Mouse (Mus musculus) midbrain, postnatal 0 days (tissue): ENCODE data around the gene Zfp987. TPM values are rescaled to one million over a fixed set of nuclear protein-coding genes. Genes with fewer than 3 reads are reported as not detected.
"Not testable (repeated sequence)": the region's sequence is repeated elsewhere in the genome, so short reads cannot be mapped to it uniquely, and the experiment has no call there.

ENCODE experiments used
- ATAC-seq: fragments of 200-750 bp; cut with Nextera tagmentation; 2 replicates; pipeline ENCODE4 v1.8.0; 2017; ENCODE audit warnings: moderate number of reproducible peaks, mild to moderate bottlenecking, moderate TSS enrichment, moderate library complexity; ENCODE audit not compliant: low FRiP score
- DNase-seq: peaks from one replicate; pipeline ENCODE4 v3.0.0-alpha.2; 2015; ENCODE audit warnings: low spot score
- H3K27ac ChIP-seq: fragments of 300-500 bp; sonication (generic); 2 replicates; pipeline ENCODE4 v1.5.1; 2014; ENCODE audit warnings: low read depth, mild to moderate bottlenecking, low read length, mixed read lengths
- H3K27me3 ChIP-seq: fragments of 300-500 bp; sonication (generic); 2 replicates; pipeline ENCODE4 v1.6.1; 2014; ENCODE audit warnings: low read length, control low read depth, mixed read lengths; ENCODE audit not compliant: insufficient read depth
- H3K36me3 ChIP-seq: fragments of 300-500 bp; sonication (generic); 2 replicates; pipeline ENCODE4 v1.6.1; 2014; ENCODE audit warnings: low read length, control low read depth, mixed read lengths; ENCODE audit not compliant: insufficient read depth
- H3K4me1 ChIP-seq: fragments of 300-500 bp; sonication (generic); 2 replicates; pipeline ENCODE4 v1.6.1; 2014; ENCODE audit warnings: mild to moderate bottlenecking, control low read depth, antibody characterized with exemption, low read length, mixed read lengths; ENCODE audit not compliant: insufficient read depth
- H3K4me2 ChIP-seq: fragments of 300-500 bp; sonication (generic); 2 replicates; pipeline ENCODE4 v1.6.1; 2014; ENCODE audit warnings: low read depth, mild to moderate bottlenecking, low read length, mixed read lengths; ENCODE audit not compliant: poor library complexity, severe bottlenecking
- H3K4me3 ChIP-seq: fragments of 300-500 bp; sonication (generic); 2 replicates; pipeline ENCODE4 v1.5.1; 2014; ENCODE audit warnings: low read depth, mild to moderate bottlenecking, low read length, moderate library complexity
- H3K9ac ChIP-seq: fragments of 300-500 bp; sonication (generic); replicated peaks from 2 replicates; pipeline ENCODE4 v1.6.1; 2014; ENCODE audit warnings: mild to moderate bottlenecking, low read length, moderate library complexity, mixed read lengths; ENCODE audit not compliant: poor library complexity, severe bottlenecking
- H3K9me3 ChIP-seq: fragments of 300-500 bp; sonication (generic); 2 replicates; pipeline ENCODE4 v1.6.1; 2016; ENCODE audit warnings: low read length, control low read depth
- WGBS: fragments of 180-500 bp; shearing (Covaris S2); extraction: QIAGEN DNeasy Blood & Tissue Kit; methylation state at CpG from one replicate; pipeline ENCODE4 v1.1.7; 2014; 5-methylcytosine and 5-hydroxymethylcytosine counted together
- polyA plus RNA-seq: library from polyadenylated mRNA; unstranded; fragments of >200 nt; fragmentation: Nextera tagmentation; extraction: Ambion mirVana; gene quantifications from 2 replicates; pipeline ENCODE4 v1.2.1, GENCODE M21; 2015
- total RNA-seq: library from RNA; depleted of rRNA; stranded (reverse); fragments of >200 nt; gene quantifications from 2 replicates; pipeline ENCODE4 v1.2.3, GENCODE M21; 2014

Zfp987 gene
- total and polyA plus RNA-seq, 2 experiments from 2014 or later, result not detected

GRCm38 (mm10) chr4:146063001-146063400 lies 34.1 kb upstream of the Zfp987 start:
- not testable (repeated sequence) for H3K36me3 ChIP-seq, H3K4me3 ChIP-seq, H3K27me3 ChIP-seq, H3K4me1 ChIP-seq, ATAC-seq, H3K9ac ChIP-seq, DNase-seq, H3K27ac ChIP-seq, H3K4me2 ChIP-seq
- 81% methylated on average over 6 of the region's 6 CpGs for WGBS
- peaks cover 34% of the 10 kb centered on the region for H3K9me3 ChIP-seq

DNA sequence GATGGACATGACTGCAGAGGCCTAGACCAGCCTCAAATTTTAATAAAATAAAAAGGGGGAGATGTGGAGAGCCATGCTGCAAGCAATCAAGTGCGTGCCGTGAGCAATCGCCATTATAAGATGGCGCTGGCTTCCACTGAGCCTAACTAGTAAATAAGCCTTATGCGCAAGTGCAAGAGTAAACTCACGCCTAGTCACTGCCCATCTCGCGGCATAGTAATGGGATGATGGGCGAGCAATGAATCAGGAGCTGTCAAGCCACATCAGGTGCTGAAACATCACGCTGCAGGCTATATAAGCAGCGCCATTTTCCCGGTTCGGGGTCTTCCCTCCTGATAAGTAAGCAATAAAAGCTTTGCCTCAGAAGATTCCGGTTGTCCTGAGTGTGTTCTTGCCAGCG lies 33.5 kb upstream of the Zfp987 start:
- not testable (repeated sequence) for H3K9ac ChIP-seq, H3K27ac ChIP-seq, DNase-seq, H3K4me2 ChIP-seq, ATAC-seq, H3K4me3 ChIP-seq, H3K27me3 ChIP-seq, H3K4me1 ChIP-seq, H3K36me3 ChIP-seq
- H3K9me3 ChIP-seq, result peaks cover 33% of the 10 kb centered on the region
- 89% methylated on average over 15 of the region's 15 CpGs for WGBS

GRCm38 (mm10) chr4:146064807-146065206 lies 32.3 kb upstream of the Zfp987 start:
- not testable (repeated sequence) for H3K27ac ChIP-seq, H3K4me1 ChIP-seq, H3K4me3 ChIP-seq, DNase-seq, H3K9ac ChIP-seq, ATAC-seq, H3K4me2 ChIP-seq, H3K36me3 ChIP-seq, H3K27me3 ChIP-seq
- whole genome bisulfite sequencing, result 66% methylated on average over 4 of the region's 5 CpGs
- peaks cover 23% of the 10 kb centered on the region; the same call in 1 of the 2 replicates for H3K9me3 ChIP-seq

GRCm38 (mm10) chr4:146066932-146067580 lies 30.0 kb upstream of the Zfp987 start:
- 47% methylated on average over 34 of the region's 45 CpGs for WGBS
- not testable (repeated sequence) for H3K27me3 ChIP-seq, H3K4me1 ChIP-seq, H3K36me3 ChIP-seq, DNase-seq, ATAC-seq, H3K4me2 ChIP-seq, H3K9ac ChIP-seq, H3K27ac ChIP-seq, H3K4me3 ChIP-seq
- peaks cover 13% of the 10 kb centered on the region; the same call in 1 of the 2 replicates for H3K9me3 ChIP-seq

GRCm38 (mm10) chr4:146067594-146067993 lies 29.5 kb upstream of the Zfp987 start:
- 29% methylated on average over 54 of the region's 55 CpGs for whole genome bisulfite sequencing
- ATAC-seq, H3K36me3 ChIP-seq, H3K27me3 ChIP-seq, H3K4me3 ChIP-seq, DNase-seq, H3K4me2 ChIP-seq, H3K27ac ChIP-seq, H3K4me1 ChIP-seq, H3K9ac ChIP-seq: not testable (repeated sequence)
- peaks cover 12% of the 10 kb centered on the region; the same call in 1 of the 2 replicates for H3K9me3 ChIP-seq

GRCm38 (mm10) chr4:146073264-146073663 lies 23.8 kb upstream of the Zfp987 start:
- not testable (repeated sequence) for H3K27me3 ChIP-seq, H3K36me3 ChIP-seq, DNase-seq, H3K9me3 ChIP-seq, H3K4me2 ChIP-seq, H3K27ac ChIP-seq, ATAC-seq, H3K4me3 ChIP-seq, H3K9ac ChIP-seq, H3K4me1 ChIP-seq
- WGBS, result 82% methylated on average over 5 of the region's 7 CpGs

DNA sequence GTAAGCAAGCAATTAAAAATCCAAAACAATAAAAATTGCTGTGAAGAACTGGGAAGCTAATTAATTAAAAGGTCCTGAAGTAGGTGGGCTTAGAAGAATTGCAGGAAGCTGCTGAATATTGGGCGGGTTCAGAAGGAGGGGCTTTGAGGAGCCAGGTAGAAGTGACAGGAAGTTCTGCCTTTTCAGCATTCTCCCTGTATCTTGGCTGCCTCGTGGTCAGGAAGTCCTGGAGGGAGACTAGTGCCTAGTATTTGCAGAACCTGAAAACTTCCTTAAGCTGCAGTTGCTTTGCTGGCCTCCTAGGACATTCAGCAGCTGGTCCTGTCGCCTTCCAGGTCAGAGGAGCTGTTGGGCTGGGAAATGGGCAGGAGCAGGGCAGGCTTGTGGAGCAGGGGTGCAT lies 4.3 kb downstream of the Zfp987 start:
- not testable (repeated sequence) for H3K27ac ChIP-seq, H3K4me3 ChIP-seq, ATAC-seq, H3K4me2 ChIP-seq, H3K9me3 ChIP-seq, H3K4me1 ChIP-seq, H3K36me3 ChIP-seq, H3K27me3 ChIP-seq, DNase-seq, H3K9ac ChIP-seq
- 54% methylated on average over 3 of the region's 3 CpGs for whole genome bisulfite sequencing

GRCm38 (mm10) chr4:146156524-146156923 lies 59.4 kb downstream of the Zfp987 start, which contains the start of gene Zfp600:
Gene Zfp600 (plus strand): TSS chr4:146156824.
- H3K4me2 ChIP-seq, H3K36me3 ChIP-seq, H3K9ac ChIP-seq, H3K27me3 ChIP-seq, H3K4me1 ChIP-seq, ATAC-seq, H3K27ac ChIP-seq, H3K4me3 ChIP-seq, DNase-seq, H3K9me3 ChIP-seq: not testable (repeated sequence)
- no CpG with 5 or more reads among the region's 6 CpGs for WGBS

GRCm38 (mm10) chr4:146162893-146163292 lies 65.8 kb downstream of the Zfp987 start:
- ATAC-seq, DNase-seq, H3K4me1 ChIP-seq, H3K27me3 ChIP-seq, H3K9ac ChIP-seq, H3K4me3 ChIP-seq, H3K36me3 ChIP-seq, H3K27ac ChIP-seq, H3K9me3 ChIP-seq, H3K4me2 ChIP-seq: not testable (repeated sequence)
- 89% methylated on average over 2 of the region's 4 CpGs for WGBS
